ENCODE assay signal across 10 mouse cellular contexts in the genomic region with DNA sequence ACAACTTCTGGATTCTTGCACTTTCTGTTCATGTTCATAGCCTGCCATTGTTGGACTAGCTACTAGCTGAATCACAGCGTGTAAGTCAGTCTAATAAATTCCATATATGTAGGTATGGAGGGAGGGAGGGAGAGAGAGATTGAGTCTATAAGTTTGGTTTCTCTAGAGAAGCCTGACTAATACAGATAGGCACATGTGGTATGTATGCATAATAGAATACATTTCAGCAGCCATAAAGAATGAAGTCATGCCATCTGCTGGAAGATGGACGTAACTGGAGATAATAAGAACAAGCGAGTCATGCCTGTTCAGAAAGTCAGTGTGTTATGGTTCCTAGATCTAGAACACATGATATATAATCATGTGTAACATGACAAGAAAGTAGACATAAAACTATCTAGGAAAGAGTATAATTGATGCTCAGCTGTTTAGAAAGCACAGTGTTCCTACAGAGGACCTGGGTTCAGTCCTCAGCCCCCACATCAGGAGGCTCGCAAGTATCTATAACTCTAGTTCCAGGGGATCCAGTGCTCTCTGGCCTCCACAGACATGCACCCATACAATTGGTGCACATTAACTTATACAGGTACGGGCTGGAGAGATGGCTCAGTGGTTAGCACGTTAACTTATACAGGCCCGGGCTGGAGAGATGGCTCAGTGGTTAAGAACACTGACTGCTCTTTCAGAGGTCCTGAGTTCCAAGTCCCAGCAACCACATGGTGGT.
A peak's percentile ranks its signal among the peaks of the same experiment; 100 is the strongest.
DNase-seq lines count a peak whose midpoint lies in the region; ATAC-seq and TF ChIP-seq lines count a peak whose summit lies in the region.
"Had no signal": no experiment of that assay in that cellular context is flagged by ENCODE, and none has a peak within 500 bp of the region (broad histone marks: within the 10 kb centered on the region; RNA-seq: fewer than 3 reads in every experiment).

No protein-coding gene starts in this region.

- peak; percentile 31 for DNase-seq in heart, postnatal 0 days (ENCODE audit: low spot score)
- DNase-seq in heart, adult 8-10 months (ENCODE audit: low spot score), result no peak
- peak; percentile 40 for DNase-seq in thymus, postnatal 14 days
- DNase-seq in thymus, postnatal 36 days, result no peak
- peak; percentile 70 for DNase-seq in hindbrain, embryonic 14.5 days (ENCODE audit: low spot score)
- no peak for DNase-seq in stomach, postnatal 0 days (ENCODE audit: low spot score)
- no peak for DNase-seq in ovary, postnatal 14 days (ENCODE audit: low spot score)
- no peak for DNase-seq in kidney, postnatal 4 days
- DNase-seq: layer of hippocampus, adult 9-11 months had no signal

- no peak for TF ChIP-seq EP300 in heart, postnatal 0 days (IDR thresholded peaks at IDR 0.05; ENCODE audit: low read depth)
- no peak for TF ChIP-seq EP300 in stomach, postnatal 0 days (optimal IDR thresholded peaks at IDR 0.05)

- no peaks in the 10 kb centered on the region for H3K4me1 ChIP-seq in heart, postnatal 0 days (ENCODE audit: control insufficient read depth, insufficient read depth)
- H3K4me1 ChIP-seq in hindbrain, embryonic 14.5 days (replicated peaks; ENCODE audit: control insufficient read depth, insufficient read depth, low read length), result no peaks in the 10 kb centered on the region
- no peaks in the 10 kb centered on the region for H3K4me1 ChIP-seq in stomach, postnatal 0 days (replicated peaks; ENCODE audit: control insufficient read depth, insufficient read depth)
- H3K4me1 ChIP-seq: heart, embryonic 13.5 days had no signal

- peak; percentile 53 for TF ChIP-seq CTCF in heart, postnatal 0 days (IDR thresholded peaks at IDR 0.05; ENCODE audit: low read depth)
- peak; percentile 68 for TF ChIP-seq CTCF in stomach, postnatal 0 days (IDR thresholded peaks at IDR 0.05; ENCODE audit: low read depth)

- H3K9me3 ChIP-seq in heart, postnatal 0 days (replicated peaks; ENCODE audit: control insufficient read depth, low read length), result no peaks in the 10 kb centered on the region
- H3K9me3 ChIP-seq in hindbrain, embryonic 14.5 days (ENCODE audit: control insufficient read depth, low read length), result no peaks in the 10 kb centered on the region
- no peaks in the 10 kb centered on the region for H3K9me3 ChIP-seq in stomach, postnatal 0 days (ENCODE audit: control insufficient read depth, low read length)
- H3K9me3 ChIP-seq: heart, embryonic 13.5 days had no signal

- H3K4me3 ChIP-seq in heart, postnatal 0 days (ENCODE audit: low read depth, low read length), result no peak overlapping the region
- no peak overlapping the region for H3K4me3 ChIP-seq in hindbrain, embryonic 14.5 days (replicated peaks; ENCODE audit: low read length)
- no peak overlapping the region for H3K4me3 ChIP-seq in stomach, postnatal 0 days (ENCODE audit: low read depth, low read length)
- H3K4me3 ChIP-seq: heart, embryonic 13.5 days had no signal

- H3K27ac ChIP-seq in heart, postnatal 0 days (ENCODE audit: low read depth), result no peak overlapping the region
- no peak overlapping the region for H3K27ac ChIP-seq in hindbrain, embryonic 14.5 days
- H3K27ac ChIP-seq in stomach, postnatal 0 days (replicated peaks), result no peak overlapping the region
- H3K27ac ChIP-seq: heart, embryonic 13.5 days had no signal

- H3K27me3 ChIP-seq in heart, postnatal 0 days (ENCODE audit: control insufficient read depth, insufficient read depth, low read length), result no peaks in the 10 kb centered on the region
- H3K27me3 ChIP-seq in hindbrain, embryonic 14.5 days (ENCODE audit: control insufficient read depth, insufficient read depth, low read length), result no peaks in the 10 kb centered on the region
- H3K27me3 ChIP-seq in stomach, postnatal 0 days (ENCODE audit: control insufficient read depth, insufficient read depth, low read length), result no peaks in the 10 kb centered on the region
- H3K27me3 ChIP-seq: heart, embryonic 13.5 days had no signal

- WGBS in heart, postnatal 0 days, result 70% methylated on average over 7 of the region's 7 CpGs
- WGBS in hindbrain, embryonic 14.5 days, result 82% methylated on average over 7 of the region's 7 CpGs
- WGBS in stomach, postnatal 0 days, result 77% methylated on average over 7 of the region's 7 CpGs

- no peak for ATAC-seq in heart, postnatal 0 days (ENCODE audit: insufficient read depth, low read depth)
- peak; percentile 65; the same call in 1 of the 2 replicates for ATAC-seq in hindbrain, embryonic 14.5 days (ENCODE audit: low FRiP score)
- no peak for ATAC-seq in stomach, postnatal 0 days (ENCODE audit: low FRiP score, low TSS enrichment)

- no peak overlapping the region for H3K9ac ChIP-seq in heart, postnatal 0 days (replicated peaks; ENCODE audit: low read depth, low read length)
- H3K9ac ChIP-seq in hindbrain, embryonic 14.5 days, result no peak overlapping the region
- no peak overlapping the region for H3K9ac ChIP-seq in stomach, postnatal 0 days (ENCODE audit: low read length)
- H3K9ac ChIP-seq: heart, embryonic 13.5 days had no signal

- no peak overlapping the region for H3K4me2 ChIP-seq in heart, postnatal 0 days (ENCODE audit: low read depth, low read length)
- no peak overlapping the region for H3K4me2 ChIP-seq in hindbrain, embryonic 14.5 days (replicated peaks)
- no peak overlapping the region for H3K4me2 ChIP-seq in stomach, postnatal 0 days (replicated peaks; ENCODE audit: low read depth)
- H3K4me2 ChIP-seq: heart, embryonic 13.5 days had no signal

- H3K36me3 ChIP-seq in heart, postnatal 0 days (replicated peaks; ENCODE audit: control insufficient read depth, insufficient read depth, low read length), result no peaks in the 10 kb centered on the region
- H3K36me3 ChIP-seq in hindbrain, embryonic 14.5 days (replicated peaks; ENCODE audit: control insufficient read depth, insufficient read depth), result no peaks in the 10 kb centered on the region
- H3K36me3 ChIP-seq in stomach, postnatal 0 days (ENCODE audit: control insufficient read depth, insufficient read depth, low read length), result no peaks in the 10 kb centered on the region
- H3K36me3 ChIP-seq: heart, embryonic 13.5 days had no signal

Comparison
In these comparisons a context has a peak if more than half of its experiments do, and no peak if none do; other contexts are left out.
1. DNase-seq: peak in heart, postnatal 0 days (single experiment), thymus, postnatal 14 days (single experiment) and hindbrain, embryonic 14.5 days (single experiment); none in heart, adult 8-10 months (single experiment), thymus, postnatal 36 days (0 of 2), stomach, postnatal 0 days (single experiment), ovary, postnatal 14 days (single experiment) and kidney, postnatal 4 days (0 of 2).